Mouse (Mus musculus): ENCODE data around the gene Gbe1.

Gene Gbe1

GRCm38 (mm10) chr16:70353058-70353457 is 39.3 kb downstream of the Gbe1 start:
- no peak for DNase-seq (ENCODE audit: low spot score in 2 of 2)

GRCm38 (mm10) chr16:70358326-70358725 is 44.6 kb downstream of the Gbe1 start:
- no peak for DNase-seq (ENCODE audit: low spot score in 2 of 2)

- no peak for DNase-seq (ENCODE audit: low spot score in 2 of 2)
These were observed 51.5 kb downstream of the Gbe1 start for GRCm38 (mm10) chr16:70365229-70365628.

- DNase-seq (ENCODE audit: low spot score in 2 of 2): no peak
These were observed 67.3 kb downstream of the Gbe1 start for GRCm38 (mm10) chr16:70381045-70381444.

- DNase-seq (ENCODE audit: low spot score in 2 of 2): no peak
These were observed 71.7 kb downstream of the Gbe1 start for GRCm38 (mm10) chr16:70385494-70385893.

DNA sequence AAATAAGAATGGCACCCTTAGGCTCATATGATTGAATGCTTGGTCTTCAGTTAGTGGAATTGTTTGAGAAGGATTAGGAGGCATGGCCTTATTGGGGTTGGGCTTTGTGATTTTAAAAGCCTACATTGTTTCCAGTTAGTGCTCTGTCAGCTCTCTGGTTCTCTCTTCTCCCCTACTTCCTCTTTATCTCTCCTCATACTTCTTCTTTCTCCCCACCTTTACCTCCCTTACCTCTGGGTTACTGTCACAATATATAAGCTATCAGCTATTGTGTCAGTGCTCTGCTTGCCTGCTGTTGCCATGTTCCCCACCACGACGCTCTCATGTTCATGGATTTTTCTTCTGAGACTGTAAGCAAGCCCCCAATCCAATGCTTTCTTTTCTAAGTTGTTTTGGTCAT is 73.6 kb downstream of the Gbe1 start:
- no peak for DNase-seq (ENCODE audit: low spot score in 2 of 2)

- no peak for DNase-seq (ENCODE audit: low spot score in 2 of 2)
These were observed 81.5 kb downstream of the Gbe1 start for GRCm38 (mm10) chr16:70395276-70395675.

DNA sequence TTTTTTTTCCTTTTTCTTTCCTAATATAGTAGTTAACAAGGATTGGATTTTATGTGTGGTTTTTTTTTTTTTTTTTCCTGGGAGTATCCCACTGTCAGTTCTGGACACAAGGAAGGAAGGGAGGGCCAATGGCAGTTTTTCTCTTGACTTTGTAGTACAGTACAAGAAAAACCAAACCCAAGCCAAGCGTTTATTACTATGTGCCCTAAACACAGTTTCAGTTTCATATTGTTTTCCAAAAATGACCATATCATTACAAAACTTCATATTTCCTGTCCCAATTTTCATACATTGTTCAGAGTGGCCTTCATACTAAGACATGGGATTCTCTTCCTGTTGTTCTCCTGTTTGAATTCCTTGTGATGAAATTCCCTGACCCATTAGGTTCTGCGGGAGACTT is 94.0 kb downstream of the Gbe1 start:
- no peak for DNase-seq (ENCODE audit: low spot score in 2 of 2)

DNA sequence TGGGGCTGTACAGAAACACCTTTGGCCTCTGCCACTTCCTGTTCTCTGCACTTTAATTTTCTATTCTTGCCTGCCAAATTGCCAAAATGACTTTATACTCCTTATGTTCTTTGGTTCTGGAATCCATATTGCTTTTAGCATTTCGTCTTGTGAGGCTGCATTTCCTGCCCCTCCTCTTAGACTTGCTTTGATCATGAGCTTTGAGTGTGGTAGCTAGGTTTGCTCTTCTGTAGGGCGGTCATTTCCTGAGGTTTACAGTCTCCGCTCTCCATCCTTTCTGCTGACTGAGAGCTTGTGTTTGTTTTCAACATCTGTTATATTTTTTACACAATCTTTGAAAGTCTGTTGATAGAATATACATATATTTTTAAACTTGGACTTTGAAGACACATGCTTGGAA is 107.3 kb downstream of the Gbe1 start:
- DNase-seq (ENCODE audit: low spot score in 2 of 2): no peak

GRCm38 (mm10) chr16:70449520-70449919 is 135.8 kb downstream of the Gbe1 start:
- DNase-seq (ENCODE audit: low spot score in 2 of 2): no peak

- no peak for DNase-seq (ENCODE audit: low spot score in 2 of 2)
These were observed 161.8 kb downstream of the Gbe1 start for GRCm38 (mm10) chr16:70475583-70475982.

DNA sequence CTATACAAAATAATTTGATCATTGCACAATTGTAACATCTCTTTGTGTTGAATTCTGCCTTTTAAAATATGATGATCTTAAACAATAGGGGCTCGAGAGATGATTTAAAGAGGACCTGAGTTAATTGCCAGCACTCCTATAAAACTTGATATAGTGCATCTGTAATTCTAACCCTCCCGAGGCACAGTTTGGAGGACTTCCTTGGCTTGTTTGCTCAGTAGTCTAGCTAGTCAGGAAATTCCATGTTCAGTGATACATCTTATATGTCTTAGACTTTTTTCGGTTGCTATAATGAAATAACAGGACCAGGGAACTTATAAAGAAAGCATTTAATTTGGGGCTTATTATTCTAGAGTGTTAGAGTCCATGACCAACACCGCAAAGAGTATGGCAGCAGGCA is 162.4 kb downstream of the Gbe1 start:
- no peak for DNase-seq (ENCODE audit: low spot score in 2 of 2)

DNA sequence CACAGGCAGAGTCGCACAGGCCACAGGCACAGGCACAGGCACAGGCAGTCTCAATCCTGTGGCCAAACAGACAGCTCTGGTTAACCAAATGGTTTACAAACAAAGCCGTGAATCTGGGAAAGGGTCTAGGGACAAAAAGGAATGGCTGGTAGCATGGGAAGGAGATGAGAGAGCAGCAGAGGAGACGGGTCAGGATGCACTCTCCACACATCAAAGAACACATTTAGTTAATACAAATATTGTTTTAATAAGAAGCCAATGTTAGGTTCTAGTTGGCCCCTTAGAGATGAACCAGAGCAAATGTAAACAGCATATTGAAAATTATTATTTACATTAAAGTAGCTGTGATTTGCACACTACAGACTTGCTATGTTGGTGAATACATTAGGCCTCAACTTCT is 166.7 kb downstream of the Gbe1 start:
- no peak for DNase-seq (ENCODE audit: low spot score in 2 of 2)

DNA sequence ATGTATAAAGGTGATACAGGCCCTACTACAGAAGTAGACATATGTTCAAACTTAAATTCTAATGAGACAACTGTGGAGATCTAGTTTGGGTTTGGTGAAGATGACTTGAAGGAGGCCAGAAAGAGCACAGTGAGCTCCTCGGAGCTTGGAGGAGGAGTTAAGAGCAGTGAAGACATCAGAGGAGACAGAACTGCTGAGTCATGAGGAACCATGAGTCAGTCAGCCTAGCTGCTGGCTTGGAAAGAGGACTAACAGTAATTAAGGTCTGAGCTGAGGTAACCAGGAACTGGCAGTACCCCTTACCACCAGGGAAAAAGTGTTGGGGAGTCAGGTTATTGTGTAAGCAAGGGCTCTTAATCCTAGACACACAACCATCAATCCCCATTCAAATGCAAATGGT is 192.7 kb downstream of the Gbe1 start:
- no peak for DNase-seq (ENCODE audit: low spot score in 2 of 2)

DNA sequence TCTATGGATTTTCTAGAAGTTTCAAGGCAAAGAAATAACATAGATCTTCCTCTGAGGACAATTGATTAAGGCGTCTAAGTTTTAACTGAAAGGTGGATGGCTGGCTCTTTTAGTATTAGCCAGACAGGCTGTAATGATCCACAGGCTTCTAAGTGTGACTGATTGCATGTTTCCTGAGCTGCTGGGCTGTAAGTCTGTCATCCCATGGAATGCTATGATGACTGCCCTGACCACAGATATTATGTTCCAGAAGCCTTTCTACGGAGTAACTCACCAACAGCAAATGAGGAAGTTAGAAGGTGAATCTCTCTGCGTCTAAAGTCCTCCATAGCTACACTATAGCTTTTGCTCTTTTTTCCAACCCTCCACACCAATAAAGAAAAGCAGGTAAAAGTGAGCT is 197.2 kb downstream of the Gbe1 start:
- DNase-seq (ENCODE audit: low spot score in 2 of 2): no peak

DNA sequence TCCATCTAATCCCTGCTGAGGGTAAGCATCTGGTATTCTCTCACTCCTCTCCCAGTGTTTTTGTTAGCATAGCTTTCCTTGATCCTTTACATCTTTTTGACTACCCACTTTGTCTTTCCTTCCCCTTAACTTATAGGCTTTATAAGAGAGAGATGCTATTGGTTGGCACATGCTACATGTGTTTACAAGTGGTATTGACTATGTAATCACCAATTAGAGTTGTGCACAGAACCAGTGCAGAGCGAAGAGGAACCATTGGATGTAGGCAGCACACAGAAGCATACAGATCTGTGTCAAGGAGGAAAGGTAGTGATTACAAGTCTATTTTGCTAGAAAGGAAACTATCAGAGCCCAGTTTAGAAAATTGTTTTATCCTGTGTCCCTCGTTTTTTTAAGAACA is 209.1 kb downstream of the Gbe1 start:
- DNase-seq (ENCODE audit: low spot score in 2 of 2): no peak

- DNase-seq (ENCODE audit: low spot score in 2 of 2): no peak
These were observed 209.8 kb downstream of the Gbe1 start for GRCm38 (mm10) chr16:70523566-70523965.

GRCm38 (mm10) chr16:70524273-70524672 is 210.5 kb downstream of the Gbe1 start:
- DNase-seq (ENCODE audit: low spot score in 2 of 2): no peak

GRCm38 (mm10) chr16:70527224-70527623 is 213.5 kb downstream of the Gbe1 start:
- DNase-seq (ENCODE audit: low spot score in 2 of 2): no peak

DNA sequence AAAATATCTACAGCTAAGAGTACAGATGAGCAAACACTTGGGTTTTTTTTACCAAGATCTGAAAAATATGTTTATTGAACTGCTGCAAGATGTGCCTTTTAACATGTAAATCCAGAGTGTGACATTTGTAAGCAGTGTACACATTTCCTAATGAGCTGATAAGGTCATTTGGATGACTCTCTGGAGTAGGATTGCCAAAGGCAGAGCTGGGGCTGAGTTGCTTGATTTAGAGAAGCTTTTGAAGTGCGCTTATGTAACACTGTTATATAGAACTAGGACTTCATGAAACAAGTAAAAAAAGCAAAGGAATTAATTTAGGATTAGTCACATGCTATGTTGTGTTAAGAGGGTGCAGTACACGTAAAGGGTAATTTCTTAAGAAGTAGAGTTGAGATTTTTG is 221.5 kb downstream of the Gbe1 start:
- DNase-seq (ENCODE audit: low spot score in 2 of 2): no peak

- no peak for DNase-seq (ENCODE audit: low spot score in 2 of 2)
These were observed 237.1 kb downstream of the Gbe1 start for GRCm38 (mm10) chr16:70550835-70551234.

DNA sequence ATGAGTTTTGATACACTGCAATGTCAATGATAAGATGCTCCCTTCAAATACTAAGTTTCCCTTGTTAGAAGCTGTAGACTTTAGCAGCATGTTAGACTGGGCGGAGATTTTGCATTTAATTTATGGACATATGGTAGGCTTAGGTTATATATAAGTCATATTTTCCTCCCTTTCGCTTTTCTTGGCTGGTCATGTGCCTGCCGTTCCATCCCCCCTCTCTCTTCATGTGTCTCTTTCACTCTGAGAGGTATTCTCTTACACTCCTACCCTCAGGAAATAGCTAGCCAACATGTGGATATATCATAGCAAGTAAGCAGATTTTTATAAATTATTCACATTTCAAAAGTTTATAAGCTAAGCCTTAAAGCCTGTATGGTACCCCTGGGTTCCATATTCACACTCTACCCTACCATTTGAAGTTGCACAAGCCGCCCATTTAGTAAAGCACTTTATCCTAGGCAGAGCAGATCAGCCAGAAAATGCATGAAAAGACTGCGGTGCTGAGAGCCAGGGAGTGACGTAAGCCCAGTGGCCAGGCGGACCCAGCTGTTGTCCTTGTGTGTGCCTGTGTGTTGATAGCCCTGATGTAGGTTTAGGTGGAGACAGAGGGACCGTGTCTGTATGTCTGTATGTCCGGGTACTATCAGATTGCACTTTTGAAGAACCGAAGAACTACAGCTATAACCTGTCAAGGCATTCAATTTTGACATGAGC is 248.0 kb downstream of the Gbe1 start:
- DNase-seq (ENCODE audit: low spot score in 2 of 2): no peak

GRCm38 (mm10) chr16:70562574-70562973 is 248.8 kb downstream of the Gbe1 start:
- no peak for DNase-seq (ENCODE audit: low spot score in 2 of 2)

DNA sequence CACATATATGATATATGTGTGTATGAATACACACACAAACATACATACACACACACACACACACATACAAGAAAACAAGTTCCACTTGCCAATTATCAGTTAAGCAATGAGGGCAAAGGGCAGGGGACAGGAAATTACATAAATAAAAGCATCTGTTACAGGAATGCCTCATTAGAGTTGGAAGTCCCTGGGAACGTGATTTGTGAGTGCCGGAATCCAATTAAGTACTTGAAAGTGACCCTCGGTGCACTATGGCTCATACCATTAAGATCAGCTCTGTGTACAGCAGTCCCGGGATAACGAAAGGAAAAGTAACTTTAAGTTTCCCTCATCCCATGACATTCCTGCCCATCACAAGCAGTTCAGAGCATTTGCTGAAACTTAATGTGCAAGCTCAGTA is 249.7 kb downstream of the Gbe1 start:
- no peak for DNase-seq (ENCODE audit: low spot score in 2 of 2)
